Mouse (Mus musculus): ENCODE data around the gene Sorcs1. TPM values are rescaled to one million over a fixed set of nuclear protein-coding genes. Genes with fewer than 3 reads are reported as not detected.

The Sorcs1 gene
- polyA plus RNA-seq, 1 experiment from 2014 or later = not detected

- Histone ChIP-seq H3K4me3 (ENCODE audit: inconsistent target) (no peak overlapping the region), H3K79me2 (ENCODE audit: inconsistent target) (no peaks in the 10 kb centered on the region), H3K36me3 (ENCODE audit: inconsistent target) (no peaks in the 10 kb centered on the region), H3K27ac (no peak overlapping the region)
- WGBS (ENCODE audit: missing documents) = 90% methylated on average over 4 of the region's 4 CpGs
Measured at GRCm38 (mm10) chr19:50178151-50178550, 500.3 kb downstream of the Sorcs1 start.

- WGBS (ENCODE audit: missing documents) = 57% methylated on average over 3 of the region's 4 CpGs
- no peaks in the 10 kb centered on the region for H3K79me2 ChIP-seq (ENCODE audit: inconsistent target)
- H3K27ac ChIP-seq = no peak overlapping the region
- H3K36me3 ChIP-seq (ENCODE audit: inconsistent target) = no peaks in the 10 kb centered on the region
- H3K4me3 ChIP-seq (ENCODE audit: inconsistent target) = no peak overlapping the region
Measured at GRCm38 (mm10) chr19:50171849-50172248, 506.6 kb downstream of the Sorcs1 start.

DNA sequence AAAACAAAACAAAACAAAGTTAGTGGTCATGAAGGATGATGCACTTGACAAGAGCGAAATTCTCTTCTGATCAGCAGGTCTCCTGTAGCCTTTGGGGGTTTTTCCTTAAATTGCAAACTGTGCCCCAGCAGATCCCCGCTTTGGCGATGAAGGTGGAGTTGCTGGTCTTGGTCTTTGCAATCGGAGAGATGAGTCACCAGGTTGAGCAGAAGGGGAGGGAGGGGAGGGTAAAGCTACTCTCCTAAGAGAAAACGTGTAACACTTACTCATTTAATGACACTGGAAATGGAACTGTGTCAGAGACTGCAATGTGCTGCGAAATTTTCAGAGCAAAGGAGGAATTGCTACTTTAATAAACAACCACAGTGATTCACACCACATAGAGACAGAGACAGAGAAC is 527.3 kb downstream of the Sorcs1 start:
- no peaks in the 10 kb centered on the region for H3K79me2 ChIP-seq (ENCODE audit: inconsistent target)
- no peak overlapping the region for H3K4me3 ChIP-seq (ENCODE audit: inconsistent target)
- no peaks in the 10 kb centered on the region for H3K36me3 ChIP-seq (ENCODE audit: inconsistent target)
- 70% methylated on average over 6 of the region's 6 CpGs for WGBS (ENCODE audit: missing documents)
- no peak overlapping the region for H3K27ac ChIP-seq

DNA sequence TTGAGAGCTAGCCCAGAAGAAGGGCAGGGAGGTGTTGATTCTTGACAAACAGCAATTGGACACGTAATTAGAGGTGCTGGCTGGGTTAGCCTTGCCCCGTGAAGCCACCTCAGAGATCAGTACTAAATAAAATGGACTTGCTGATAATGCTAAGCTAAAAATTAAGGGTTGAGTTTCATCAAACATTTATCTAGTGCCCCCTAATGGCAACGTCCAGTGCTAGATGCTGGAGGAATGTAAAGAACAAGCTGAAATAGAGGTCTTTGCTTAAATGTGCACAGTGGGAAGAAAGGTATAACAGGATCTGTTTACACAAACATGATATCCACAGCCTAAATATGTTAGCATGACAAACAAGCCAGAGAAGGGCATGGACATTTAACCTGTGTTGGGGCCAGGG is 532.5 kb downstream of the Sorcs1 start:
- 50% methylated on average over 3 of the region's 3 CpGs for WGBS (ENCODE audit: missing documents)
- H3K79me2 ChIP-seq (ENCODE audit: inconsistent target) = no peaks in the 10 kb centered on the region
- H3K36me3 ChIP-seq (ENCODE audit: inconsistent target) = no peaks in the 10 kb centered on the region
- no peak overlapping the region for H3K4me3 ChIP-seq (ENCODE audit: inconsistent target)
- no peak overlapping the region for H3K27ac ChIP-seq

DNA sequence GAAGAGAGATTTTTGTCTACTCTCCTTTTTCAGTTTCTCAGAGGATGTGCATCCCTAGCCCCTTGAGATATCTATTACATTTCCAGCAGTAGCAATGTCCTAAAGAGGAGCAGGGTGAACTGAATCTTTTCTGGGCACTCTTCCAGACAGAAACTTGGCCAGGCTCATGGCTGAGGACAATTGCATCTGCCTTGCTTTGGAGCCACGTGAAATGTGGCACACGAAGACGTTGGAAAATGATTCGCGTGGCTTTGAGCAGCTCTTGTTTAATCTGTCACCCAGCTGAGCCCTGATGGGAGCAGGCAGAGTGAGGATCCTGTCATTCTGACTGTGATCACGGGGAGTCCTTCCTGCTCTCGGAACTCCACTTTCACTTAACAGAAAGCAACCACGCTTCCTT is 536.6 kb downstream of the Sorcs1 start:
- H3K79me2 ChIP-seq (ENCODE audit: inconsistent target) = no peaks in the 10 kb centered on the region
- 77% methylated on average over 8 of the region's 8 CpGs for WGBS (ENCODE audit: missing documents)
- H3K27ac ChIP-seq = no peak overlapping the region
- no peak overlapping the region for H3K4me3 ChIP-seq (ENCODE audit: inconsistent target)
- H3K36me3 ChIP-seq (ENCODE audit: inconsistent target) = no peaks in the 10 kb centered on the region

GRCm38 (mm10) chr19:50134656-50135055 is 543.8 kb downstream of the Sorcs1 start:
- no peaks in the 10 kb centered on the region for H3K36me3 ChIP-seq (ENCODE audit: inconsistent target)
- H3K27ac ChIP-seq = no peak overlapping the region
- H3K79me2 ChIP-seq (ENCODE audit: inconsistent target) = no peaks in the 10 kb centered on the region
- 79% methylated on average over 1 of the region's 1 CpGs for WGBS (ENCODE audit: missing documents)
- H3K4me3 ChIP-seq (ENCODE audit: inconsistent target) = no peak overlapping the region

GRCm38 (mm10) chr19:50105842-50106585 is 572.4 kb downstream of the Sorcs1 start:
- H3K79me2 ChIP-seq (ENCODE audit: inconsistent target) = no peaks in the 10 kb centered on the region
- 80% methylated on average over 4 of the region's 4 CpGs for WGBS (ENCODE audit: missing documents)
- no peak overlapping the region for H3K27ac ChIP-seq
- no peaks in the 10 kb centered on the region for H3K36me3 ChIP-seq (ENCODE audit: inconsistent target)
- H3K4me3 ChIP-seq (ENCODE audit: inconsistent target) = no peak overlapping the region
